Mouse (Mus musculus): ENCODE measurements at regions not wholly inside any gene's neighbourhood (a gene's known extent, or its start where the extent isn't known, plus 50 kb on each side); places are given as distances from the start of the nearest gene placed in this dataset.

GRCm38 (mm10) chr2:171496620-171497019, 546.6 kb downstream of the Cbln4 start:
- H3K9me3 ChIP-seq (ENCODE audit: control insufficient read depth, low read length), result no peaks in the 10 kb centered on the region
- no peaks in the 10 kb centered on the region for H3K27me3 ChIP-seq (replicated peaks; ENCODE audit: control insufficient read depth, insufficient read depth, low read length)
- H3K9ac ChIP-seq (ENCODE audit: low read depth, low read length), result no peak overlapping the region
- no peaks in the 10 kb centered on the region for H3K4me1 ChIP-seq (ENCODE audit: control insufficient read depth, insufficient read depth, low read depth, low read length)
- no peaks in the 10 kb centered on the region for H3K36me3 ChIP-seq (ENCODE audit: control insufficient read depth, insufficient read depth, low read length)
- no peak overlapping the region for H3K4me2 ChIP-seq (ENCODE audit: low read length)
- no peak overlapping the region for H3K4me3 ChIP-seq (ENCODE audit: low read length)
- 78% methylated on average over 4 of the region's 4 CpGs for WGBS
- no peak overlapping the region for H3K27ac ChIP-seq (ENCODE audit: low read depth, low read length)
- ATAC-seq, result no peak

DNA sequence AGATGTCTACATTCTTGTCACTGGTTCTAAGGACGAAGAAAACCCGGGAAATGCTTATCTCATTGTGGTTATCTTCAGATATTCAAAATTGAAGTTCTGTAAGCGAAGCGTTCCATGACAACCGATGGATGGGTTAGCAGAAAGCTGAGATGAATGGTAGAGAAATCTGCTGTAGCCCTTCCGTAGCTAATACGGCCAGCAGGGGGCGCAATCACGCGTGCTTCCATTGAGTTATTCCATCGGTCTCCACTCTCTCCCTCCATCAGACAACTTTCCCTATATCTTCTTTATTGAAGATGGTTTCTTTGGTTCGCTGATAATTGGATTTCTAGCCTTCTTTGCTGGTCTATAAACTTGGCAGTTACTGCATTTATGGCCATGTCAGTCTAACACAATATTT, 549.5 kb downstream of the Cbln4 start:
- no peak for ATAC-seq
- Histone ChIP-seq H3K9ac (ENCODE audit: low read depth, low read length) (no peak overlapping the region), H3K4me3 (ENCODE audit: low read length) (no peak overlapping the region), H3K4me1 (ENCODE audit: control insufficient read depth, insufficient read depth, low read depth, low read length) (no peaks in the 10 kb centered on the region), H3K4me2 (ENCODE audit: low read length) (no peak overlapping the region), H3K27ac (ENCODE audit: low read depth, low read length) (no peak overlapping the region), H3K9me3 (ENCODE audit: control insufficient read depth, low read length) (no peaks in the 10 kb centered on the region), H3K27me3 (replicated peaks; ENCODE audit: control insufficient read depth, insufficient read depth, low read length) (no peaks in the 10 kb centered on the region), H3K36me3 (ENCODE audit: control insufficient read depth, insufficient read depth, low read length) (no peaks in the 10 kb centered on the region)
- 37% methylated on average over 12 of the region's 12 CpGs for WGBS

DNA sequence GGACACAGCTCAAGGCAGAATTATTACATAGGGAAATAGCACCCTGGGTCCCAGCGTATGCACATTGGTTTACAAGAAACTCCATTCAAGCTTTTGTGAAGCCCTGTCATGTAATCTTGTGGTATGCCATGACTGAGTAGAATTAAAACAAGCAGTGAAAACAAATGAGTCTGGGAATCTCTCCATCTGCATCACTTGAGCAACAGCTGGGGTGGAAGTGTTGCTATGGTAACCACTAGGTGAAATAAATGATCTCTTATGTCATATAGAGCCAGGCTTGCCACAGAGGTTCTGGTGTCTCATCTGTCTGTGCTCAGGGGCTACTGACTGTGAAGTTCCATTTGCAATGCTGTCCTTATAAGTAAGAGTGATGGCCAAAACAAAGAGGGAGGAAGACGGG, 556.0 kb downstream of the Cbln4 start:
- H3K4me1 ChIP-seq (ENCODE audit: control insufficient read depth, insufficient read depth, low read depth, low read length), result peaks cover 7% of the 10 kb centered on the region; the same call in 1 of the 2 replicates
- H3K36me3 ChIP-seq (ENCODE audit: control insufficient read depth, insufficient read depth, low read length), result no peaks in the 10 kb centered on the region
- ATAC-seq, result peak; percentile 89
- H3K9me3 ChIP-seq (ENCODE audit: control insufficient read depth, low read length), result no peaks in the 10 kb centered on the region
- H3K4me2 ChIP-seq (ENCODE audit: low read length), result no peak overlapping the region
- no peaks in the 10 kb centered on the region for H3K27me3 ChIP-seq (replicated peaks; ENCODE audit: control insufficient read depth, insufficient read depth, low read length)
- no peak overlapping the region; the same call in 1 of the 2 replicates for H3K27ac ChIP-seq (ENCODE audit: low read depth, low read length)
- no peak overlapping the region for H3K9ac ChIP-seq (ENCODE audit: low read depth, low read length)
- 18% methylated on average over 2 of the region's 2 CpGs for WGBS
- H3K4me3 ChIP-seq (ENCODE audit: low read length), result no peak overlapping the region

GRCm38 (mm10) chr2:171453241-171453640, 590.0 kb downstream of the Cbln4 start:
- Histone ChIP-seq H3K4me1 (ENCODE audit: control insufficient read depth, insufficient read depth, low read depth, low read length) (no peaks in the 10 kb centered on the region), H3K9me3 (ENCODE audit: control insufficient read depth, low read length) (no peaks in the 10 kb centered on the region), H3K4me3 (ENCODE audit: low read length) (no peak overlapping the region), H3K36me3 (ENCODE audit: control insufficient read depth, insufficient read depth, low read length) (no peaks in the 10 kb centered on the region; the same call in 1 of the 2 replicates), H3K9ac (ENCODE audit: low read depth, low read length) (no peak overlapping the region), H3K27me3 (replicated peaks; ENCODE audit: control insufficient read depth, insufficient read depth, low read length) (no peaks in the 10 kb centered on the region), H3K4me2 (ENCODE audit: low read length) (no peak overlapping the region), H3K27ac (ENCODE audit: low read depth, low read length) (no peak overlapping the region)
- WGBS, result 57% methylated on average over 9 of the region's 9 CpGs
- ATAC-seq, result no peak

GRCm38 (mm10) chr2:171406057-171406456, 637.2 kb downstream of the Cbln4 start:
- ATAC-seq, result no peak
- H3K9me3 ChIP-seq (ENCODE audit: control insufficient read depth, low read length), result no peaks in the 10 kb centered on the region
- H3K9ac ChIP-seq (ENCODE audit: low read depth, low read length), result no peak overlapping the region
- no peak overlapping the region for H3K4me3 ChIP-seq (ENCODE audit: low read length)
- H3K4me2 ChIP-seq (ENCODE audit: low read length), result no peak overlapping the region
- no peaks in the 10 kb centered on the region for H3K27me3 ChIP-seq (replicated peaks; ENCODE audit: control insufficient read depth, insufficient read depth, low read length)
- no peaks in the 10 kb centered on the region for H3K4me1 ChIP-seq (ENCODE audit: control insufficient read depth, insufficient read depth, low read depth, low read length)
- no peaks in the 10 kb centered on the region for H3K36me3 ChIP-seq (ENCODE audit: control insufficient read depth, insufficient read depth, low read length)
- no peak overlapping the region for H3K27ac ChIP-seq (ENCODE audit: low read depth, low read length)
- 50% methylated on average over 2 of the region's 2 CpGs for WGBS

- ATAC-seq, result no peak
- Histone ChIP-seq H3K4me3 (ENCODE audit: low read length) (no peak overlapping the region), H3K27me3 (replicated peaks; ENCODE audit: control insufficient read depth, insufficient read depth, low read length) (no peaks in the 10 kb centered on the region), H3K4me1 (ENCODE audit: control insufficient read depth, insufficient read depth, low read depth, low read length) (no peaks in the 10 kb centered on the region), H3K9ac (ENCODE audit: low read depth, low read length) (no peak overlapping the region), H3K4me2 (ENCODE audit: low read length) (no peak overlapping the region), H3K9me3 (ENCODE audit: control insufficient read depth, low read length) (no peaks in the 10 kb centered on the region), H3K27ac (ENCODE audit: low read depth, low read length) (no peak overlapping the region), H3K36me3 (ENCODE audit: control insufficient read depth, insufficient read depth, low read length) (no peaks in the 10 kb centered on the region)
- WGBS, result 61% methylated on average over 1 of the region's 1 CpGs
Measured at GRCm38 (mm10) chr2:171388936-171389335, 654.3 kb downstream of the Cbln4 start.

DNA sequence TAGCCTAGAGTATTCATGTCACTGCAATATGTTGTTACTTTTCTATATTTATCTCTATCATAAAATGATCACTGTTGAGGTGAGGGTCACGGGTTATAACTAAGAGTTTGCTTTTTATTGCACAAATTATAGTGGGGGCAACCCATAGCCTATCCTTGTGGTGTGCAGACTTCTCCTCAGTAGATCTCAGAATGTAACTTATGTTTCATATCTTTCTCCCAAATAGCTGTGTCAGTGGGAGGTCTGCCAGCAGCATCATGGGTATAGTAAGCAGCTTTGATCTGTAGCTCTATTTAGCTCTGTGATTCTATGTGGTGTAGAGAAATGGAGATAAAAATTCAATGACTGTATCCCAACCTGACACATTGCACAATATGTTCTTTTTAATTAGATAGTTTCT, 641.9 kb downstream of the Dok5 start:
- Histone ChIP-seq H3K4me2 (ENCODE audit: low read length) (no peak overlapping the region), H3K36me3 (ENCODE audit: control insufficient read depth, insufficient read depth, low read length) (no peaks in the 10 kb centered on the region), H3K9ac (ENCODE audit: low read depth, low read length) (no peak overlapping the region), H3K9me3 (ENCODE audit: control insufficient read depth, low read length) (no peaks in the 10 kb centered on the region), H3K4me1 (ENCODE audit: control insufficient read depth, insufficient read depth, low read depth, low read length) (no peaks in the 10 kb centered on the region), H3K27ac (ENCODE audit: low read depth, low read length) (no peak overlapping the region), H3K4me3 (ENCODE audit: low read length) (no peak overlapping the region), H3K27me3 (replicated peaks; ENCODE audit: control insufficient read depth, insufficient read depth, low read length) (no peaks in the 10 kb centered on the region)
- WGBS, result 78% methylated on average over 1 of the region's 1 CpGs
- no peak for ATAC-seq

DNA sequence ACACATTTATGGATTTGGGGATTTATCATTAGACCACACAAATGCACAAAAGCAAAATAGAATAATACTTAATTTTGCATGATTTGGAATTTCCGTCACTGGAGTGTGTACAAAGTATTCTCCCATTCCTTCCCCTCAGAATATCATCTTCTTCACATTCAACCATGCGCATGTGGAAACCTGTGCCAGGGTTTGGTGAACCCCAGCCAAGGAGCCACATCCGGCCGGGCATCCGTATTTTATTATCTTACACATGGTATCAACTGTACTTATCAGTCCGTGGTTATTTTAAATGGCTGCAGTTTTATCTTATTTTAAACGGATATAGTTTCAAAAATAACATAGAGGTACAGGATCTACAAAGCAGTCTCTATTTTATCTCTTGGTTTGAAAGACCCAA, 641.4 kb downstream of the Dok5 start:
- Histone ChIP-seq H3K36me3 (ENCODE audit: control insufficient read depth, insufficient read depth, low read length) (no peaks in the 10 kb centered on the region), H3K27me3 (replicated peaks; ENCODE audit: control insufficient read depth, insufficient read depth, low read length) (no peaks in the 10 kb centered on the region), H3K4me3 (ENCODE audit: low read length) (no peak overlapping the region), H3K9me3 (ENCODE audit: control insufficient read depth, low read length) (no peaks in the 10 kb centered on the region), H3K4me2 (ENCODE audit: low read length) (no peak overlapping the region), H3K9ac (ENCODE audit: low read depth, low read length) (no peak overlapping the region), H3K27ac (ENCODE audit: low read depth, low read length) (no peak overlapping the region), H3K4me1 (ENCODE audit: control insufficient read depth, insufficient read depth, low read depth, low read length) (no peaks in the 10 kb centered on the region)
- 90% methylated on average over 7 of the region's 7 CpGs for WGBS
- no peak for ATAC-seq

GRCm38 (mm10) chr2:171371751-171372150, 640.1 kb downstream of the Dok5 start:
- no peaks in the 10 kb centered on the region for H3K27me3 ChIP-seq (replicated peaks; ENCODE audit: control insufficient read depth, insufficient read depth, low read length)
- no peak overlapping the region for H3K27ac ChIP-seq (ENCODE audit: low read depth, low read length)
- H3K9me3 ChIP-seq (ENCODE audit: control insufficient read depth, low read length), result no peaks in the 10 kb centered on the region
- H3K4me3 ChIP-seq (ENCODE audit: low read length), result no peak overlapping the region
- H3K36me3 ChIP-seq (ENCODE audit: control insufficient read depth, insufficient read depth, low read length), result no peaks in the 10 kb centered on the region
- H3K4me1 ChIP-seq (ENCODE audit: control insufficient read depth, insufficient read depth, low read depth, low read length), result no peaks in the 10 kb centered on the region
- no peak overlapping the region for H3K9ac ChIP-seq (ENCODE audit: low read depth, low read length)
- no peak for ATAC-seq
- WGBS, result 57% methylated on average over 5 of the region's 5 CpGs
- H3K4me2 ChIP-seq (ENCODE audit: low read length), result no peak overlapping the region

- Histone ChIP-seq H3K9ac (ENCODE audit: low read depth, low read length) (no peak overlapping the region), H3K4me2 (ENCODE audit: low read length) (no peak overlapping the region), H3K4me3 (ENCODE audit: low read length) (no peak overlapping the region), H3K27me3 (replicated peaks; ENCODE audit: control insufficient read depth, insufficient read depth, low read length) (no peaks in the 10 kb centered on the region), H3K36me3 (ENCODE audit: control insufficient read depth, insufficient read depth, low read length) (no peaks in the 10 kb centered on the region), H3K9me3 (ENCODE audit: control insufficient read depth, low read length) (peaks cover 4% of the 10 kb centered on the region; the same call in 1 of the 2 replicates), H3K4me1 (ENCODE audit: control insufficient read depth, insufficient read depth, low read depth, low read length) (no peaks in the 10 kb centered on the region), H3K27ac (ENCODE audit: low read depth, low read length) (no peak overlapping the region)
- no peak for ATAC-seq
- WGBS, result 70% methylated on average over 8 of the region's 8 CpGs
Measured at GRCm38 (mm10) chr2:171365553-171365952, 633.9 kb downstream of the Dok5 start.
